Mouse (Mus musculus) hindbrain, embryonic 15.5 days (tissue): Measurements from ENCODE around the gene Arl16. TPM values are rescaled to one million over a fixed set of nuclear protein-coding genes. Genes with fewer than 3 reads are reported as not detected.
"Not testable (repeated sequence)": the region's sequence is repeated elsewhere in the genome, so short reads cannot be mapped to it uniquely, and the experiment has no call there.

Source experiments
- ATAC-seq: fragments of 200-750 bp; cut with Nextera tagmentation; 2 replicates; pipeline ENCODE4 v1.8.0; 2017; ENCODE audit warnings: low read depth, moderate number of reproducible peaks, moderate TSS enrichment; ENCODE audit not compliant: low FRiP score
- H3K27ac ChIP-seq: fragments of 300-500 bp; sonication (generic); replicated peaks from 2 replicates; pipeline ENCODE4 v1.5.1; 2015; ENCODE audit warnings: mild to moderate bottlenecking, inconsistent platforms
- H3K27me3 ChIP-seq: fragments of 300-500 bp; sonication (generic); 2 replicates; pipeline ENCODE4 v1.6.1; 2015; ENCODE audit warnings: control low read depth, inconsistent platforms
- H3K36me3 ChIP-seq: fragments of 300-500 bp; sonication (generic); 2 replicates; pipeline ENCODE4 v1.6.1; 2015; ENCODE audit warnings: control low read depth, inconsistent platforms
- H3K4me1 ChIP-seq: fragments of 300-500 bp; sonication (generic); replicated peaks from 2 replicates; pipeline ENCODE4 v1.6.1; 2015; ENCODE audit warnings: control low read depth, inconsistent platforms
- H3K4me2 ChIP-seq: fragments of 300-500 bp; sonication (generic); 2 replicates; pipeline ENCODE4 v1.6.1; 2015; ENCODE audit warnings: moderate library complexity, mild to moderate bottlenecking, inconsistent platforms
- H3K4me3 ChIP-seq: fragments of 300-500 bp; sonication (generic); 2 replicates; pipeline ENCODE4 v1.5.1; 2015; ENCODE audit warnings: mild to moderate bottlenecking, inconsistent platforms
- H3K9ac ChIP-seq: fragments of 300-500 bp; sonication (generic); 2 replicates; pipeline ENCODE4 v1.6.1; 2015; ENCODE audit warnings: inconsistent platforms
- H3K9me3 ChIP-seq: fragments of 300-500 bp; sonication (generic); 2 replicates; pipeline ENCODE4 v1.6.1; 2016; ENCODE audit warnings: control low read depth, inconsistent platforms
- WGBS: fragments of 180-500 bp; shearing (Covaris S2); methylation state at CpG from one replicate; pipeline ENCODE4 v1.1.7; 2015; 5-methylcytosine and 5-hydroxymethylcytosine counted together
- polyA plus RNA-seq: library from polyadenylated mRNA; unstranded; fragments of >200 nt; fragmentation: Nextera tagmentation; extraction: Ambion mirVana; gene quantifications from 2 replicates; pipeline ENCODE4 v1.2.1, GENCODE M21; 2015

Arl16 gene
- polyA plus RNA-seq: 61.5 and 64.1 TPM in 2 replicates

- Histone ChIP-seq H3K27me3 (no peaks in the 10 kb centered on the region), H3K4me1 (peaks cover 33% of the 10 kb centered on the region), H3K36me3 (peaks cover 44% of the 10 kb centered on the region), H3K4me2 (peak within 1 kb of the TSS; percentile 85), H3K9ac (peak within 1 kb of the TSS; percentile 92), H3K9me3 (no peaks in the 10 kb centered on the region), H3K27ac (peak within 1 kb of the TSS; percentile 88), H3K4me3 (peak within 1 kb of the TSS; percentile 98)
- under 1% methylated on average over 54 of the region's 54 CpGs for WGBS
- ATAC-seq: peak; percentile 100
These were observed at the start of gene Arl16 for GRCm38 (mm10) chr11:120467051-120467735. Gene Arl16, minus strand, starts transcription at chr11:120467607.

- Histone ChIP-seq H3K4me1 (no peaks in the 10 kb centered on the region), H3K9ac (no peak overlapping the region), H3K27me3 (no peaks in the 10 kb centered on the region), H3K4me3 (no peak overlapping the region), H3K27ac (no peak overlapping the region), H3K4me2 (no peak overlapping the region), H3K9me3 (no peaks in the 10 kb centered on the region), H3K36me3 (no peaks in the 10 kb centered on the region)
- WGBS: 71% methylated on average over 4 of the region's 4 CpGs
- no peak for ATAC-seq
These were observed 49.7 kb upstream of the Arl16 start for GRCm38 (mm10) chr11:120517147-120517546.

GRCm38 (mm10) chr11:120515611-120516010, 48.2 kb upstream of the Arl16 start:
- ATAC-seq: peak; percentile 63; the same call in 1 of the 2 replicates

GRCm38 (mm10) chr11:120514262-120514661, 46.9 kb upstream of the Arl16 start:
- not testable (repeated sequence) for H3K27ac ChIP-seq, H3K4me1 ChIP-seq, H3K36me3 ChIP-seq, H3K9ac ChIP-seq, H3K4me3 ChIP-seq, ATAC-seq, H3K9me3 ChIP-seq, H3K27me3 ChIP-seq, H3K4me2 ChIP-seq
- WGBS: 93% methylated on average over 2 of the region's 2 CpGs

More at GRCm38 (mm10) chr11:120515611-120516010, 48.2 kb upstream of the Arl16 start:
- no peak overlapping the region for H3K4me3 ChIP-seq
- H3K36me3 ChIP-seq: no peaks in the 10 kb centered on the region
- H3K27me3 ChIP-seq: no peaks in the 10 kb centered on the region
- no peak overlapping the region for H3K9ac ChIP-seq
- no peaks in the 10 kb centered on the region for H3K9me3 ChIP-seq
- H3K27ac ChIP-seq: no peak overlapping the region
- H3K4me1 ChIP-seq: no peaks in the 10 kb centered on the region; the same call in 1 of the 2 replicates
- no peak overlapping the region for H3K4me2 ChIP-seq
- 17% methylated on average over 17 of the region's 17 CpGs for WGBS

- WGBS: 30% methylated on average over 6 of the region's 6 CpGs
- no peak overlapping the region for H3K27ac ChIP-seq
- no peak for ATAC-seq
- H3K36me3 ChIP-seq: no peaks in the 10 kb centered on the region
- H3K4me1 ChIP-seq: no peaks in the 10 kb centered on the region; the same call in 1 of the 2 replicates
- no peaks in the 10 kb centered on the region for H3K9me3 ChIP-seq
- no peaks in the 10 kb centered on the region for H3K27me3 ChIP-seq
- no peak overlapping the region for H3K4me2 ChIP-seq
- H3K4me3 ChIP-seq: no peak overlapping the region
- H3K9ac ChIP-seq: no peak overlapping the region
These were observed 45.5 kb upstream of the Arl16 start for GRCm38 (mm10) chr11:120512790-120513453.

GRCm38 (mm10) chr11:120510375-120511030, 43.1 kb upstream of the Arl16 start:
- H3K27ac ChIP-seq: no peak overlapping the region; the same call in 1 of the 2 replicates

GRCm38 (mm10) chr11:120509940-120510339, 42.5 kb upstream of the Arl16 start:
- H3K27me3 ChIP-seq: no peaks in the 10 kb centered on the region
- H3K4me3 ChIP-seq: no peak overlapping the region
- H3K4me2 ChIP-seq: no peak overlapping the region
- no peak for ATAC-seq
- H3K9ac ChIP-seq: no peak overlapping the region
- H3K9me3 ChIP-seq: no peaks in the 10 kb centered on the region
- no peak overlapping the region for H3K27ac ChIP-seq
- no peaks in the 10 kb centered on the region for H3K36me3 ChIP-seq
- H3K4me1 ChIP-seq: no peaks in the 10 kb centered on the region; the same call in 1 of the 2 replicates
- 45% methylated on average over 4 of the region's 4 CpGs for WGBS

More at GRCm38 (mm10) chr11:120510375-120511030, 43.1 kb upstream of the Arl16 start:
- H3K9ac ChIP-seq: no peak overlapping the region
- peak overlapping the region; percentile 42 for H3K4me2 ChIP-seq
- H3K27me3 ChIP-seq: no peaks in the 10 kb centered on the region
- no peaks in the 10 kb centered on the region for H3K9me3 ChIP-seq
- ATAC-seq: no peak
- no peaks in the 10 kb centered on the region for H3K36me3 ChIP-seq
- no peaks in the 10 kb centered on the region; the same call in 1 of the 2 replicates for H3K4me1 ChIP-seq
- H3K4me3 ChIP-seq: 0 out of 2 replicates have a peak overlapping the region, but pooled peaks have one; percentile 2
- WGBS: 12% methylated on average over 16 of the region's 16 CpGs

GRCm38 (mm10) chr11:120508290-120508870, 41.0 kb upstream of the Arl16 start:
- no peak for ATAC-seq
- Histone ChIP-seq H3K4me2 (no peak overlapping the region), H3K4me1 (no peaks in the 10 kb centered on the region; the same call in 1 of the 2 replicates), H3K9me3 (no peaks in the 10 kb centered on the region), H3K9ac (no peak overlapping the region), H3K36me3 (no peaks in the 10 kb centered on the region), H3K27me3 (no peaks in the 10 kb centered on the region), H3K27ac (no peak overlapping the region), H3K4me3 (no peak overlapping the region)
- 82% methylated on average over 9 of the region's 9 CpGs for whole genome bisulfite sequencing

GRCm38 (mm10) chr11:120507611-120508289, 40.3 kb upstream of the Arl16 start:
- H3K27ac ChIP-seq: no peak overlapping the region
- H3K36me3 ChIP-seq: no peaks in the 10 kb centered on the region
- no peak for ATAC-seq
- H3K9me3 ChIP-seq: no peaks in the 10 kb centered on the region
- no peak overlapping the region for H3K4me3 ChIP-seq
- no peak overlapping the region for H3K4me2 ChIP-seq
- no peak overlapping the region for H3K9ac ChIP-seq
- H3K27me3 ChIP-seq: no peaks in the 10 kb centered on the region
- H3K4me1 ChIP-seq: no peaks in the 10 kb centered on the region; the same call in 1 of the 2 replicates
- 75% methylated on average over 13 of the region's 13 CpGs for WGBS

GRCm38 (mm10) chr11:120506899-120507298, 39.5 kb upstream of the Arl16 start:
- no peak overlapping the region for H3K4me2 ChIP-seq
- no peak overlapping the region for H3K9ac ChIP-seq
- WGBS: 61% methylated on average over 4 of the region's 4 CpGs
- no peaks in the 10 kb centered on the region for H3K27me3 ChIP-seq
- no peaks in the 10 kb centered on the region for H3K9me3 ChIP-seq
- no peaks in the 10 kb centered on the region for H3K36me3 ChIP-seq
- no peaks in the 10 kb centered on the region; the same call in 1 of the 2 replicates for H3K4me1 ChIP-seq
- H3K4me3 ChIP-seq: no peak overlapping the region
- H3K27ac ChIP-seq: no peak overlapping the region
- no peak for ATAC-seq

- Histone ChIP-seq H3K9me3 (no peaks in the 10 kb centered on the region), H3K4me1 (no peaks in the 10 kb centered on the region; the same call in 1 of the 2 replicates), H3K27me3 (no peaks in the 10 kb centered on the region), H3K9ac (no peak overlapping the region), H3K36me3 (no peaks in the 10 kb centered on the region), H3K4me3 (no peak overlapping the region), H3K27ac (no peak overlapping the region), H3K4me2 (no peak overlapping the region)
- 93% methylated on average over 3 of the region's 3 CpGs for WGBS
- no peak for ATAC-seq
These were observed 38.3 kb upstream of the Arl16 start for GRCm38 (mm10) chr11:120505661-120506060.
